Mouse (Mus musculus) liver, embryonic 12.5 days (tissue): ENCODE data around the gene Gm5475. TPM values are rescaled to one million over a fixed set of nuclear protein-coding genes. Genes with fewer than 3 reads are reported as not detected.
A peak's percentile ranks its signal among the peaks of the same experiment; 100 is the strongest.

Experiments
- ATAC-seq: fragments of 200-750 bp; cut with Nextera tagmentation; 2 replicates; pipeline ENCODE4 v1.8.0; 2017; ENCODE audit warnings: moderate number of reproducible peaks, mild to moderate bottlenecking, moderate library complexity
- H3K27ac ChIP-seq: fragments of 300-500 bp; sonication (generic); 2 replicates; pipeline ENCODE4 v1.5.1; 2016; ENCODE audit warnings: mild to moderate bottlenecking
- H3K27me3 ChIP-seq: fragments of 300-500 bp; sonication (generic); replicated peaks from 2 replicates; pipeline ENCODE4 v1.6.1; 2016; ENCODE audit warnings: mild to moderate bottlenecking, moderate library complexity
- H3K36me3 ChIP-seq: fragments of 300-500 bp; sonication (generic); 2 replicates; pipeline ENCODE4 v1.6.1; 2016; ENCODE audit warnings: mild to moderate bottlenecking, moderate library complexity
- H3K4me1 ChIP-seq: fragments of 300-500 bp; sonication (generic); 2 replicates; pipeline ENCODE4 v1.6.1; 2016
- H3K4me2 ChIP-seq: fragments of 300-500 bp; sonication (generic); 2 replicates; pipeline ENCODE4 v1.6.1; 2016; ENCODE audit warnings: mild to moderate bottlenecking, moderate library complexity
- H3K4me3 ChIP-seq: fragments of 300-500 bp; sonication (generic); 2 replicates; pipeline ENCODE4 v1.5.1; 2016; ENCODE audit warnings: mild to moderate bottlenecking, moderate library complexity
- H3K9ac ChIP-seq: fragments of 300-500 bp; sonication (generic); 2 replicates; pipeline ENCODE4 v1.6.1; 2016; ENCODE audit warnings: mild to moderate bottlenecking, moderate library complexity
- H3K9me3 ChIP-seq: fragments of 300-500 bp; sonication (generic); replicated peaks from 2 replicates; pipeline ENCODE4 v1.6.1; 2016; ENCODE audit warnings: mild to moderate bottlenecking, moderate library complexity
- WGBS: fragments of 180-500 bp; shearing (Covaris S2); methylation state at CpG from one replicate; pipeline ENCODE4 v1.1.7; 2016; ENCODE audit not compliant: insufficient replicate concordance; 5-methylcytosine and 5-hydroxymethylcytosine counted together
- polyA plus RNA-seq: library from polyadenylated mRNA; unstranded; fragments of >200 nt; fragmentation: Nextera tagmentation; extraction: Ambion mirVana; gene quantifications from 2 replicates; pipeline ENCODE4 v1.2.1, GENCODE M21; 2016

Gene Gm5475
- polyA plus RNA-seq, 1 experiment from 2014 or later = 0.08 TPM

DNA sequence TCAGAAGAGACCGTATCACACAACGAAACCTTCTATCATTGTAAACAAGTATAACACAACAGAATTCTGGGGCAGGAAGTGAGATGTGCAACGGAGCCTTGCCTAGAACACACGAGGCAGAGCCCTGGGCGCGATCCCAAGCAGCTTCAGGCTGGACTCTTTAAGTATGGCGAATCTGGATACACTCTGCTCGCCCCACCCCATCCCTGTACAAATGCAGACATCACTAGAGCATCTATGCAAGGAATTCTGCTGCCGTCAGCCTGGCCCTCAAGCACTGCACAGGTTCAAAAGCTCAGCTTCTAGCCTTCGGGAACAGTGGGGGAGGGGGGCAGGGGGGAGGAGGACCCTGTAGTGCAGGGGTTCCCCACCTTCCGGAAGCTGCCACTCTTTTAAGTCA lies 28.9 kb upstream of the Gm5475 start:
- Histone ChIP-seq H3K4me1 (peaks cover 56% of the 10 kb centered on the region), H3K4me2 (peak overlapping the region; percentile 55; the same call in 1 of the 2 replicates), H3K9me3 (no peaks in the 10 kb centered on the region), H3K36me3 (peaks cover 77% of the 10 kb centered on the region), H3K27me3 (no peaks in the 10 kb centered on the region), H3K9ac (peak overlapping the region; percentile 22; the same call in 1 of the 2 replicates), H3K27ac (peak overlapping the region; percentile 88), H3K4me3 (no peak overlapping the region)
- WGBS = 92% methylated on average over 11 of the region's 11 CpGs
- ATAC-seq = no peak

DNA sequence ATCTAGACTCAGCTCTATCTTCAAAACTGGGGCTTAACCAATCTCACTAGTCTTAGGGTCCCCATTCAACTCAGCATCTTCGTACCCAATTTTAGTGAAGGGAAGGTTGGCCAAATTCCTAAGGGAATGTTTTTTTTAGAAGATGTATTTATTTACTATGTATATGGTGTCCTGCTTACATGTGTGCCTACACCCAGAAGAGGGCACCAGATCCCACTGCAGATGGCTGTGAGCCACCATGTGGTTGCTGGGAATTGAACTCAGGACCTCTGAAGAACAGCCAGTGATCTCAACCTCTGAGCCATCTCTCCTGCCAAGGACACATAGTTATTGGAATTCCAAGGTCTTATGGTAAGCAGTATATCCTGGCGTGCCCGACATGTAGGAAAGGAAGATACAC lies 26.4 kb upstream of the Gm5475 start:
- WGBS = 94% methylated on average over 3 of the region's 3 CpGs
- peaks cover 90% of the 10 kb centered on the region for H3K36me3 ChIP-seq
- no peak for ATAC-seq
- no peaks in the 10 kb centered on the region for H3K27me3 ChIP-seq
- peaks cover 35% of the 10 kb centered on the region for H3K4me1 ChIP-seq
- H3K27ac ChIP-seq = no peak overlapping the region
- H3K9ac ChIP-seq = no peak overlapping the region
- no peaks in the 10 kb centered on the region for H3K9me3 ChIP-seq
- H3K4me2 ChIP-seq = no peak overlapping the region
- H3K4me3 ChIP-seq = no peak overlapping the region

DNA sequence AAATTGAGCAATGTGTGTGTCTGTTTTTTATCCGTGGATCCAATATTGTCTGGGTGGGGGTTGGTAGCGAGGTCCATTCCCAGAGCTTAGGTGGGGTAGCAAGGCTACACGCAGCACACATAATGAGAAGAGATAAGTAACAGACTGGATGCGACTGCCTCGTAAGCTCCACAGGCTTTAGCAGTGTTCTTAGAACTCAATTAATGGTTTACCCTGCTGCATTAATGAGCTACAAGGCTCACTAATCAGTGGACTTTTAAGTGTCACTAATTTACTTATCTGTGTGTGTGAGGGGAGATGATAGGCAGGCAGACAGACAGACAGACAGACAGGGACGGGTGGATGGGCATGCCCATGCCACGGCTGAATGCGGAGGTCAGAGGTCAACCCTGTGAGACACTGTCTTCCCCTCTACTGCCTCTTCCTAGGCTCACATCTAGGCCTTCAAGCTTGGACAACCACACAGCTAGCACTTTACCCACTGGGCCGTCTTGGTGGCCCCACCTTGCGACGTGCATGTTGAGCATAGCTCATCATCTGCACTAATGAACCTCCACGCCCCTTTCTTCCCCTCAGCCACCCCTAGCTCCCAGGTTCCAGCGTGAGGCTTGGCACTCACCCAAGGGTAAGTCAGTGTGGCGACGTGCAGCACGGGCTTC lies 21.2 kb upstream of the Gm5475 start:
- H3K4me2 ChIP-seq = no peak overlapping the region
- no peak for ATAC-seq
- no peaks in the 10 kb centered on the region for H3K9me3 ChIP-seq
- H3K4me1 ChIP-seq = peaks cover 42% of the 10 kb centered on the region
- 83% methylated on average over 16 of the region's 16 CpGs for WGBS
- H3K27me3 ChIP-seq = no peaks in the 10 kb centered on the region
- H3K9ac ChIP-seq = no peak overlapping the region
- H3K36me3 ChIP-seq = peaks cover 100% of the 10 kb centered on the region
- no peak overlapping the region for H3K4me3 ChIP-seq
- H3K27ac ChIP-seq = no peak overlapping the region

DNA sequence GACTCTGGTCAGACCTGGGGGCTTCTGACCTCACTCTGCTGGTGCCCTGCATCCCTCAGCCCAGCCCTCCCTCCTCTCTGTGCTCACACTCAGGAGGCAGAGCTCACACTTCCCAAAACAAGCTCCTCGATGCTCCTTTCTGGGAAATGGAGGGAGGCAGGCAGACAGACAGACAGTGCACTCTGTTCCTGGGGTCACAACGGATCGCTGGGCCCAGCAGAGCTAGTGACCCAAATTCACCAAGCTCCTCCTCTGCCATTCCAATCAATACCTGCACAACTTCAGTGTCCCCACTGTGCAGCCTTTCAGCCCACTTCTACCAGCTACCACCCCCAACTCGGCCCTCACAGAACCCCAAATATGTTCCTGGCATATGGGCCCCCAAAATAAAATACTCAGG lies 20.1 kb upstream of the Gm5475 start:
- no peak overlapping the region for H3K4me2 ChIP-seq
- H3K9me3 ChIP-seq = no peaks in the 10 kb centered on the region
- H3K4me3 ChIP-seq = no peak overlapping the region
- peaks cover 48% of the 10 kb centered on the region for H3K4me1 ChIP-seq
- H3K27me3 ChIP-seq = no peaks in the 10 kb centered on the region
- H3K36me3 ChIP-seq = peaks cover 100% of the 10 kb centered on the region
- ATAC-seq = peak; percentile 19; the same call in 1 of the 2 replicates
- H3K27ac ChIP-seq = no peak overlapping the region; the same call in 1 of the 2 replicates
- WGBS = 90% methylated on average over 4 of the region's 4 CpGs
- H3K9ac ChIP-seq = no peak overlapping the region

DNA sequence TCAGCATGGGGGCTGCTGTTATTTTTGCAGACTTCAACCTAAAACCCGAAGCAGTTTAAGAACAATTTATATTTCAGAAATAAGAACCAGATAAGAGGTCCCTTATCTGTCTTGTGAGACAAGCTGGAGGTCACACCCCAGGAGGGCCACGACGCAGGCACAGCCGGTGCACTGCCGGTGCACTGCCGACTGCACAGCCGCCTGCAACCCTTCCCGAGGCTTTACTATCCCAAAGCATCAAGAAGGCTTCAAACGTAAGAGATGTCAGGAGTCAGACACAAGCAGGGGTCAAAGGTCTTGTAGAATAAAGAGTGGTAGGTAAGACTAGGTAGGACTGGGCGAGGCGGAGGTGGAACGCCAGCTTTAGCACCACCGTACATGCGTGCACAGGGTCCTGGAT lies 19.6 kb upstream of the Gm5475 start:
- Histone ChIP-seq H3K4me1 (peaks cover 48% of the 10 kb centered on the region), H3K27me3 (no peaks in the 10 kb centered on the region), H3K4me3 (no peak overlapping the region), H3K36me3 (peaks cover 100% of the 10 kb centered on the region), H3K9ac (no peak overlapping the region), H3K9me3 (no peaks in the 10 kb centered on the region), H3K4me2 (no peak overlapping the region), H3K27ac (no peak overlapping the region; the same call in 1 of the 2 replicates)
- no peak for ATAC-seq
- 78% methylated on average over 14 of the region's 14 CpGs for WGBS

DNA sequence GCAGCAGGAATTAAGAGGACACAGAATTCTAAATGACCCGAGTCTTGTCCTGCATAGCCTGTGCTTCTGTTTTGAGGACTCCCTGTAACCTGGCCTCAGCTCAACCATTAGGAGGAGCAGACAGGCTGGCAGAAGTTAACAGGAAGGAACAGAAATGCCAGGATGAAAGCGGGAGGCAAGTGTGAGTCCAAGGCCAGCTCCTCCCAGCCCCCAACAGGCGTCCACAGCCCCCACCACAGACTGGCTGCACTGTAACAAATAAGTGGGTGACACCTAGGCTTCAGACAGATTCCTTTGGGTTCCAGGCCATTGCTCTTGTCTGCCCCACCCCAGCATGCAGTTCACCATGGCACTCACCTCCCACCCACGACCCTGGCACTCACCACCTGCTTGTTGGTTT lies 19.1 kb upstream of the Gm5475 start:
- H3K4me2 ChIP-seq = no peak overlapping the region
- H3K36me3 ChIP-seq = peaks cover 100% of the 10 kb centered on the region
- H3K4me1 ChIP-seq = peaks cover 48% of the 10 kb centered on the region
- no peak for ATAC-seq
- H3K4me3 ChIP-seq = no peak overlapping the region
- H3K27ac ChIP-seq = no peak overlapping the region
- H3K9ac ChIP-seq = no peak overlapping the region
- no peaks in the 10 kb centered on the region for H3K27me3 ChIP-seq
- WGBS = 78% methylated on average over 4 of the region's 4 CpGs
- no peaks in the 10 kb centered on the region for H3K9me3 ChIP-seq

DNA sequence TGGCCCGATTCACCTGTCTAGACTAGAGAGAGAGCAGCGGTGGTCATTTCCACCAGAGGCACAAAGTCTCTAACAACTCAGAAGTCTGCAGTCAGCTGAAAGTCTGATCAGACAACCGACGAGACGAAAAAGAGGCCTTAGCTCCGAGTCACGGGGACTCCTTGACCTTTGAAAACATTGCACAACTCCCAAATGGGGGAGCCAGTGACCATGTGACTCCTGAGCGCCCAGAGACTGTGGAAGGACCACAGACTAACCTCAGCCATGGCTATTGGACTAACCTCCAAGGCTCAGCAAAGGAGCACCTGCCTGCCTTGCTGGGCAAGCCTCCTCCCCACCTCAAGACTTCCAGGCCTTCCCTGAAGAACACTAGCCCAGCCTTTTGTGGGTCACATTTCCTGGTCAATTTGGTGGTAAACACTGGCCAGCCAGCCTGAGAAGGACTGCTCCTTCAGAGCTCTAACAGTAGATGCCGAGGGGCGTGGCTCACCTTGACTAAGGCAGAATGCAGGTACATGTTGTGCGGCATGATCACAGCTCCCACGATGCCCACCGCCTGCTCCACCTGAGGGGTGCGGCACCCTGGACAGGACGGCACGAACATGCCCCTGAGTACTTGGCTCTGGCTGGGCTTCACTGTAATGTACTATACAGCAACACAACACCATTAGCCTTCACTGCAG lies 18.5 kb upstream of the Gm5475 start:
- H3K4me2 ChIP-seq = no peak overlapping the region
- 92% methylated on average over 16 of the region's 16 CpGs for WGBS
- ATAC-seq = no peak
- H3K9me3 ChIP-seq = no peaks in the 10 kb centered on the region
- 0 out of 2 replicates have a peak overlapping the region, but pooled peaks have one; percentile 22 for H3K27ac ChIP-seq
- H3K4me1 ChIP-seq = peaks cover 53% of the 10 kb centered on the region
- H3K36me3 ChIP-seq = peaks cover 100% of the 10 kb centered on the region
- H3K4me3 ChIP-seq = no peak overlapping the region
- H3K27me3 ChIP-seq = no peaks in the 10 kb centered on the region
- no peak overlapping the region for H3K9ac ChIP-seq

DNA sequence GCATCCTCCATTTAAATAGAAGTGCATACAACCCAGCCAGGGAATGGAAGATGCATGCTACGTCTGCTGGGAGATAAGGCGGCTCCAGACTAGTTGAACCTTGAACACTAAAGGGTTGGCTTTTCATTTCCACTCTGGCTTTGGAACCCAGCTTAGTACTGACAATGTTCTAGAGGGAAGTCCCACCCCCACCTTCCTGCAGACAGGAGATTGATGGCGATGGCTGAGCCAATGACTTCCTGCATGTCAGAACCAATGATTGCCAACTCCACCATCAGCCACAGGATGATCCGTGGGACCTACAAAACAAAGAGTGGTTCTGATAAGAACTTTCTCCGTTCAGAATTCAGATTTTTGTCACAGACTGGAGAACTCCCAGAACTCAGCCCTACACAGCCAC lies 15.9 kb upstream of the Gm5475 start:
- Histone ChIP-seq H3K4me2 (no peak overlapping the region), H3K9ac (no peak overlapping the region), H3K4me3 (no peak overlapping the region), H3K36me3 (peaks cover 98% of the 10 kb centered on the region), H3K9me3 (no peaks in the 10 kb centered on the region), H3K4me1 (peaks cover 64% of the 10 kb centered on the region), H3K27ac (peak overlapping the region; percentile 13; the same call in 1 of the 2 replicates), H3K27me3 (no peaks in the 10 kb centered on the region)
- WGBS = 47% methylated on average over 5 of the region's 5 CpGs
- no peak for ATAC-seq

DNA sequence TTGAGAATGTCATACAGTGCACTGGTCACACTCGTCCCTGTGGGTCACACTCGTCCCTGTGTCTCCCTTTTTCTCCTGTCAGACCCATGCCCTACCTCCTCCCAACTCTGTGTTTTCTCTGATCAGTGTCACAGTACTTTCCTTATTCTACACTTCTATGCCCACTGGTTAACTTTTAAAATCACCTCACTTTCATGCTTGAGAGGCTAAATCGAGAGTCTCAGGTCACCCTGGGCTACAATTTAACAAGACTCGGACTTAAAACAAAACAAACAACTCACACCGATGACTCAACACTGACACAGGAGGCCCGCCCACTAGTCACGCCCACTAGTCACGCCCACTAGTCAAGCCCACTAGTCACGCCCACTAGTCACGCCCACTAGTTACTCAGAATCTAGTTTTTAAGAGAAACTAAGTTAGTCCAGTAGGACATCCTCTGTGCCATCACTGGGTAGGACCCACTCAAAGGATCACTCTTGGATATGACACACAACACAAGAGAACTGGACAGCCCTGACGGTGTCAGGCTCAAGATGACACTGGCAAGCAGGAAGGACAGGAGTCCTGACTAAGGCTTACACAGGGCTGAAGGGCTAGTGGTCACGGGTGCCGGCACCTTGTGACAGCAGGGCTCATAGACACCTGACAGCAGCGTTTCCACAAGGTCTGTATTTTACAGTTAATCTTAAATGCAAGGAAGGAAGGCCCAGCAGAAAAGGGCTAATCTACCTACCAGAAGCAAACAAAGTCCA lies 10.9 kb upstream of the Gm5475 start:
- H3K27ac ChIP-seq = peak overlapping the region; percentile 85
- H3K9me3 ChIP-seq = no peaks in the 10 kb centered on the region
- peak overlapping the region; percentile 58 for H3K4me2 ChIP-seq
- H3K4me1 ChIP-seq = peaks cover 73% of the 10 kb centered on the region
- H3K36me3 ChIP-seq = peaks cover 77% of the 10 kb centered on the region
- 42% methylated on average over 14 of the region's 14 CpGs for WGBS
- H3K27me3 ChIP-seq = no peaks in the 10 kb centered on the region
- peak overlapping the region; percentile 26; the same call in 1 of the 2 replicates for H3K4me3 ChIP-seq
- peak; percentile 81 for ATAC-seq
- H3K9ac ChIP-seq = peak overlapping the region; percentile 33

DNA sequence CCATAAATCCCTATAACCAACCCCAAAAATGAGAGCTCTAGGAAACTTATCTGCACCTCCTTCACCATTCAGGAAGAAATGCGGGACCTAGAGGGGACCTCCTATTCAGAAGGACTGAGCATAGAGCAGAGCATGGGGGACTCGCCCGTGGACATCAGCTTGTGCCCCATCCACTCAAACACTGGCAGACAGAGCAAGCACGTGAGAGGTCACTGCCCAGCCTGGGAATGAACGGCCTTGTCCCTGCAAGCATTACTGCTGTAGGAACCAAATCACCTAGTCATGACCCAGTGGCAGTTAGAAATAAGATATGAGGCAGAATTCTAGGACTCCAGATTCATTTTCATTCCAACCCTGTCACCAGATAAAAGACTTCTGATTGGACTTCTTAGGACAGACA lies 10.2 kb upstream of the Gm5475 start:
- WGBS = 80% methylated on average over 5 of the region's 5 CpGs
- no peak for ATAC-seq
- no peak overlapping the region for H3K4me3 ChIP-seq
- H3K4me2 ChIP-seq = peak overlapping the region; percentile 58
- no peaks in the 10 kb centered on the region for H3K9me3 ChIP-seq
- no peaks in the 10 kb centered on the region for H3K27me3 ChIP-seq
- H3K4me1 ChIP-seq = peaks cover 77% of the 10 kb centered on the region
- peak overlapping the region; percentile 85 for H3K27ac ChIP-seq
- H3K9ac ChIP-seq = peak overlapping the region; percentile 14; the same call in 1 of the 2 replicates
- H3K36me3 ChIP-seq = peaks cover 77% of the 10 kb centered on the region

DNA sequence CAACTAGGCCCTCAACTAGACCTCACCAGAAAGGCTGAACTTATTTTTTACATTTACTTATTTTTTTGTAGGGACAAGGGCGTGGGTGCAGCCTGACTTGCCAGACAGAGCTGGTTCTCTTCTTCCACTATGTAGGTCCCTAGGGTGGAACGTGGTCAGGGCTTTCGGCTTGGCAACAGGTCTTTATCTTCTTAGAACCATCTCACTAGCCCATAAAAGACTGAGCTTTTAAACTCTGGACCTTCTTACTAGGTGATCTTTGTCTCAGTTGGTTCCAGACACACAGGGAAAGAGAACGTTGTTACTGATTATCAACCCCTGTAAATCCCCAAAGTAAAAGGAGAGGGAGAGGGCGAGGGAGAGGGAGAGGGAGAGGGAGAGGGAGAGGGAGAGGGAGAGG lies 8.6 kb upstream of the Gm5475 start:
- Histone ChIP-seq H3K4me1 (peaks cover 89% of the 10 kb centered on the region), H3K27me3 (no peaks in the 10 kb centered on the region), H3K4me3 (no peak overlapping the region), H3K9me3 (no peaks in the 10 kb centered on the region), H3K27ac (peak overlapping the region; percentile 85), H3K4me2 (no peak overlapping the region), H3K9ac (peak overlapping the region; percentile 25; the same call in 1 of the 2 replicates), H3K36me3 (peaks cover 76% of the 10 kb centered on the region)
- ATAC-seq = no peak
- WGBS = 45% methylated on average over 4 of the region's 5 CpGs

DNA sequence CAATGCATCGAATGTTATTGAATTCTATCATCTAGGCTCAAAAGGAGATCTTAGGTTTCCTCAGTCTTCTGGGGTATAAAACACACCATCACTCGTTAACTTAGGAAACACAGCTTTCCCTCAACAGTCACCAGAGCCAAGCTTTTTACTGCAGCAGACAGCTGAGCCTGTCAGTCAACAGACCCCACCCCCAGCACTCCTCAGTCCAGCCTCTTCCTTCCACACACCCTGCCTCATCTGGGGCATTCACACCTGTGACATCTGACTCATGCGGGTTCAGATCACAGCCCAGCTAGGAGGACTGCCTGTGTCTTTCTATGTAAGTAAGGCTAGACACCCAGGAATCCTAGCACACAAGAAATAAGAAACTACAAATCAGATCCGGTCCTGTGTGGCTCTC lies 7.9 kb upstream of the Gm5475 start:
- Histone ChIP-seq H3K4me1 (peaks cover 93% of the 10 kb centered on the region), H3K9ac (peak overlapping the region; percentile 33; the same call in 1 of the 2 replicates), H3K36me3 (peaks cover 69% of the 10 kb centered on the region), H3K4me2 (0 out of 2 replicates have a peak overlapping the region, but pooled peaks have one; percentile 0), H3K9me3 (no peaks in the 10 kb centered on the region), H3K27me3 (no peaks in the 10 kb centered on the region), H3K27ac (peak overlapping the region; percentile 85), H3K4me3 (no peak overlapping the region)
- ATAC-seq = peak; percentile 42; the same call in 1 of the 2 replicates
- WGBS = 59% methylated on average over 4 of the region's 4 CpGs
